Mouse (Mus musculus): ENCODE data around the gene Sim1. TPM values are rescaled to one million over a fixed set of nuclear protein-coding genes. Genes with fewer than 3 reads are reported as not detected.

The Sim1 gene
- polyA plus RNA-seq (2012; ENCODE audit: low replicate concordance), result not detected in 2 replicates

DNA sequence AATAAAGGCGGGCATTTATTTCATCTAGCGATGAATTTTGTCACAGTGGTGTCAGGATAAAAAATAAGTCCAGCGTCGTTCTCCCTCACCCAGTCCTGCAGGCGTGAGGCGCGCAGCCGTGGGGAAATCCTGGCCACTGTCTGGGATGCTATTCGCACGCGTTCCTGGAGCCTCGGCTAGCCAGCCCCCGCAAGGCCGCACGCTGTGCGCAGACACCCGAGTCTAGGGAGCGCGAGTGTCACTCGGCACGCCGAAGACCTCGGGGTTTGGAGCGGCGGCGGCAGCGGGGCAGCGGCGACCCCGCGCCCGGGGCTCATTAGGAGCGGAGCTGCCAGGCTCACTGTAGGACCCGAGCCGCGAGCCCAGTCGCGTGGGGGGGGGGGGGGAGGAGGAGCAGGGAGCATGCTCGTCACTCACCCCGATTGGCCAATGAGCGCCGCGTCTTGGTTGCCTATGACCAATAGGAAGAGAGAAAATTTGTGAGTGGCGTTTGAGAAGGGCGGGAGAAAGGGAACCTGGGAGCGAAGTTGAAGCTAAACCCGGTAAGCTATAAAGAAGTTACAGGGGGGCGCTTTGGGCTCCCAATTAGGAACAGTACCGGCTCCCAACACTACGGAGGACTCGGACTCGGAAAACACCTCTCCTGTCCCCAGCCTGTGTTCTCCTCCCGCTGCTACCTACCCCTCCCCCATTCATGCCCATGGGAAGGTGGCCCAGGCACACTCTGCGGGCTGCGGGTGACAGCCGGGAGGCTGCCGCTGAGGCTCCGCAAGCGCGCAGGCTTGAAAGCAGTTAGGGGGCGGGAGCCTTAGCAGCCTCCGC is at the start of gene Sim1:
Sim1 (plus strand) TSS at position 585 of the 822 bp plus-strand sequence.

